In the genomic region with DNA sequence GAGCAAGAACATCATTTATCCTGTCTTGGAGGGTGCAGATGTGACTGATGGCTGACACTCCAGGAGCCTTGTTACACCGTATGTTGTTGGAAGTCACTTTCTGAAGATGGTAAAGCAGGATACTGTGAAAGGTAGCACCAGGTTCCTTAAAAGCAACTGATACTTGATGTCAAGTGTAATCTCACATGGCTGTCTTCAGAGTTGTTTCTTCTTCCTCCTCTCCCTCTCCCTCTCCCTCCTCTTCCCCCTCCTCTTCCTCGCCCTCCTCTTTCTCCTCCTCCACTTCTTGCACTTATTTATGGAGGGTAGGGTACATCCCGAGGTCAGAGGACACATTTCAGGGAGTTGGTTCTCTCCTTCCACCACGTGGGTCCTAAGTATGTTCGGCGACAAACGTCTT, we compare ENCODE assay signal across 11 mouse cellular contexts. TPM values are rescaled to one million over a fixed set of nuclear protein-coding genes. Genes with fewer than 3 reads are reported as not detected.
DNase-seq lines count a peak whose midpoint lies in the region; ATAC-seq and TF ChIP-seq lines count a peak whose summit lies in the region.
"Had no signal": no experiment of that assay in that cellular context is flagged by ENCODE, and none has a peak within 500 bp of the region (broad histone marks: within the 10 kb centered on the region; RNA-seq: fewer than 3 reads in every experiment).

No protein-coding gene starts in this region.

- 0 out of 2 replicates have a peak overlapping the region, but pooled peaks have one; percentile 27 for H3K27ac ChIP-seq in intestine, embryonic 15.5 days
- no peak overlapping the region for H3K27ac ChIP-seq in intestine, postnatal 0 days (ENCODE audit: low read depth, low read length)
- no peak overlapping the region for H3K27ac ChIP-seq in hindbrain, postnatal 0 days
- H3K27ac ChIP-seq in midbrain, embryonic 16.5 days (ENCODE audit: low read length), result peak overlapping the region; percentile 83
- H3K27ac ChIP-seq: limb, embryonic 10.5 days had no signal

- TF ChIP-seq CTCF in intestine, postnatal 0 days (IDR thresholded peaks at IDR 0.05; ENCODE audit: low read depth), result no peak
- TF ChIP-seq CTCF in hindbrain, postnatal 0 days (IDR thresholded peaks at IDR 0.05; ENCODE audit: low read depth), result no peak

- H3K27me3 ChIP-seq in intestine, embryonic 15.5 days (replicated peaks), result peaks cover 33% of the 10 kb centered on the region
- H3K27me3 ChIP-seq in intestine, postnatal 0 days (replicated peaks; ENCODE audit: control insufficient read depth, insufficient read depth, low read length), result peaks cover 24% of the 10 kb centered on the region
- no peaks in the 10 kb centered on the region for H3K27me3 ChIP-seq in hindbrain, postnatal 0 days (ENCODE audit: insufficient read depth, low read length)
- H3K27me3 ChIP-seq in midbrain, embryonic 16.5 days (ENCODE audit: control insufficient read depth, insufficient read depth, low read depth, low read length), result 0 out of 2 replicates have a peak, but pooled peaks cover 4% of the 10 kb centered on the region

- no peak for ATAC-seq in intestine, embryonic 15.5 days
- ATAC-seq in intestine, postnatal 0 days, result no peak
- ATAC-seq in hindbrain, postnatal 0 days, result no peak
- no peak for ATAC-seq in midbrain, embryonic 16.5 days
- ATAC-seq in megakaryocyte-erythroid progenitor cell, adult 5-6 weeks (replicated peaks; ENCODE audit: low FRiP score, low TSS enrichment, poor library complexity, severe bottlenecking), result no peak
- ATAC-seq: liver, postnatal 0 days had no signal

- peak; percentile 34 for DNase-seq in cerebellum, adult 9-11 months
- DNase-seq in cerebellum, postnatal 4 days (ENCODE audit: low spot score in 2 of 2), result no peak
- no peak for DNase-seq in hindbrain, postnatal 0 days (ENCODE audit: low spot score)
- DNase-seq in frontal cortex, postnatal 14 days (ENCODE audit: low spot score in 2 of 2), result no peak

- no peak overlapping the region for H3K9ac ChIP-seq in intestine, embryonic 15.5 days
- H3K9ac ChIP-seq in intestine, postnatal 0 days (ENCODE audit: low read depth, low read length), result no peak overlapping the region
- no peak overlapping the region for H3K9ac ChIP-seq in hindbrain, postnatal 0 days (replicated peaks; ENCODE audit: low read length)
- peak overlapping the region; percentile 77 for H3K9ac ChIP-seq in midbrain, embryonic 16.5 days (ENCODE audit: low read depth, low read length)
- H3K9ac ChIP-seq: liver, postnatal 0 days had no signal

- no peaks in the 10 kb centered on the region for H3K36me3 ChIP-seq in intestine, embryonic 15.5 days
- H3K36me3 ChIP-seq in intestine, postnatal 0 days (ENCODE audit: control insufficient read depth, insufficient read depth), result no peaks in the 10 kb centered on the region
- H3K36me3 ChIP-seq in hindbrain, postnatal 0 days (ENCODE audit: insufficient read depth, low read length), result no peaks in the 10 kb centered on the region
- H3K36me3 ChIP-seq in midbrain, embryonic 16.5 days (ENCODE audit: control insufficient read depth, insufficient read depth, low read length), result no peaks in the 10 kb centered on the region
- H3K36me3 ChIP-seq: limb, embryonic 10.5 days; midbrain, embryonic 12.5 days had no signal

- WGBS in intestine, embryonic 15.5 days, result 29% methylated on average over 7 of the region's 7 CpGs
- WGBS in intestine, postnatal 0 days, result 20% methylated on average over 7 of the region's 7 CpGs
- WGBS in hindbrain, postnatal 0 days, result 52% methylated on average over 7 of the region's 7 CpGs
- 56% methylated on average over 7 of the region's 7 CpGs for WGBS in midbrain, embryonic 16.5 days

- H3K9me3 ChIP-seq in intestine, embryonic 15.5 days, result no peaks in the 10 kb centered on the region
- no peaks in the 10 kb centered on the region for H3K9me3 ChIP-seq in intestine, postnatal 0 days (ENCODE audit: control insufficient read depth)
- no peaks in the 10 kb centered on the region for H3K9me3 ChIP-seq in hindbrain, postnatal 0 days (ENCODE audit: low read length)
- no peaks in the 10 kb centered on the region for H3K9me3 ChIP-seq in midbrain, embryonic 16.5 days (replicated peaks; ENCODE audit: control insufficient read depth, low read length, poor library complexity, severe bottlenecking)
- H3K9me3 ChIP-seq: limb, embryonic 10.5 days; midbrain, embryonic 12.5 days had no signal

- no peak overlapping the region for H3K4me3 ChIP-seq in intestine, embryonic 15.5 days (replicated peaks)
- no peak overlapping the region for H3K4me3 ChIP-seq in intestine, postnatal 0 days (ENCODE audit: low read depth, low read length)
- H3K4me3 ChIP-seq in hindbrain, postnatal 0 days (ENCODE audit: low read length), result no peak overlapping the region
- H3K4me3 ChIP-seq in midbrain, embryonic 16.5 days (ENCODE audit: low read depth, low read length), result no peak overlapping the region

- H3K4me2 ChIP-seq in intestine, embryonic 15.5 days (replicated peaks), result no peak overlapping the region
- no peak overlapping the region for H3K4me2 ChIP-seq in intestine, postnatal 0 days (replicated peaks; ENCODE audit: low read depth)
- H3K4me2 ChIP-seq in hindbrain, postnatal 0 days (ENCODE audit: low read depth, low read length), result peak overlapping the region; percentile 85
- H3K4me2 ChIP-seq in midbrain, embryonic 16.5 days (ENCODE audit: low read length), result peak overlapping the region; percentile 94

- H3K4me1 ChIP-seq in intestine, embryonic 15.5 days (replicated peaks), result peaks cover 35% of the 10 kb centered on the region
- peaks cover 8% of the 10 kb centered on the region for H3K4me1 ChIP-seq in intestine, postnatal 0 days (replicated peaks; ENCODE audit: control insufficient read depth, insufficient read depth, low read length)
- 0 out of 2 replicates have a peak, but pooled peaks cover 3% of the 10 kb centered on the region for H3K4me1 ChIP-seq in hindbrain, postnatal 0 days (ENCODE audit: insufficient read depth, low read length)
- H3K4me1 ChIP-seq in midbrain, embryonic 16.5 days (ENCODE audit: control insufficient read depth, insufficient read depth, low read length), result peaks cover 16% of the 10 kb centered on the region

RNA-seq across cellular contexts. Expression of a gene that starts 1.3 kb away (rescaled TPM):
- polyA plus RNA-seq in intestine, embryonic 15.5 days (2015; fragmentation: Nextera tagmentation; extraction: Ambion mirVana), result 9.5 and 9.7 TPM in 2 replicates
- polyA plus RNA-seq in intestine, postnatal 0 days (2015; fragmentation: Nextera tagmentation; extraction: Ambion mirVana), result 8.9 and 9.6 TPM in 2 replicates
- 210 and 219 TPM in 2 replicates for total RNA-seq in hindbrain, postnatal 0 days (2014; rRNA removed)
- 151 and 157 TPM in 2 replicates for polyA plus RNA-seq in hindbrain, postnatal 0 days (2015; fragmentation: Nextera tagmentation; extraction: Ambion mirVana)
- 46.5 and 65.9 TPM in 2 replicates for polyA plus RNA-seq in midbrain, embryonic 16.5 days (2015; fragmentation: Nextera tagmentation; extraction: Ambion mirVana)
- total RNA-seq in megakaryocyte-erythroid progenitor cell, adult 5-6 weeks (2014; fragmentation: Nextera tagmentation), result 20.4 and 22.8 TPM in 2 replicates
- 3.0 and 6.4 TPM in 2 replicates for total RNA-seq in megakaryocyte-erythroid progenitor cell, adult 5-6 weeks (2017)

RNA-seq across cellular contexts. Expression of a gene that starts 8.4 kb away (rescaled TPM):
- 7.8 and 8.5 TPM in 2 replicates for polyA plus RNA-seq in intestine, embryonic 15.5 days (2015; fragmentation: Nextera tagmentation; extraction: Ambion mirVana)
- 10.4 and 11.0 TPM in 2 replicates for polyA plus RNA-seq in intestine, postnatal 0 days (2015; fragmentation: Nextera tagmentation; extraction: Ambion mirVana)
- 35.5 TPM in 2 replicates for total RNA-seq in hindbrain, postnatal 0 days (2014; rRNA removed)
- polyA plus RNA-seq in hindbrain, postnatal 0 days (2015; fragmentation: Nextera tagmentation; extraction: Ambion mirVana), result 32.1 and 33.3 TPM in 2 replicates
- 18.4 and 20.9 TPM in 2 replicates for polyA plus RNA-seq in midbrain, embryonic 16.5 days (2015; fragmentation: Nextera tagmentation; extraction: Ambion mirVana)
- 9.0 and 11.4 TPM in 2 replicates for total RNA-seq in megakaryocyte-erythroid progenitor cell, adult 5-6 weeks (2014; fragmentation: Nextera tagmentation)
- total RNA-seq in megakaryocyte-erythroid progenitor cell, adult 5-6 weeks (2017), result 5.2 and 6.0 TPM in 2 replicates

RNA-seq across cellular contexts. Expression of a gene that starts 21.5 kb away (rescaled TPM):
- polyA plus RNA-seq in intestine, embryonic 15.5 days (2015; fragmentation: Nextera tagmentation; extraction: Ambion mirVana), result 117 and 120 TPM in 2 replicates
- polyA plus RNA-seq in intestine, postnatal 0 days (2015; fragmentation: Nextera tagmentation; extraction: Ambion mirVana), result 31.3 and 32.2 TPM in 2 replicates
- 82.9 and 98.9 TPM in 2 replicates for total RNA-seq in hindbrain, postnatal 0 days (2014; rRNA removed)
- 55.5 and 57.0 TPM in 2 replicates for polyA plus RNA-seq in hindbrain, postnatal 0 days (2015; fragmentation: Nextera tagmentation; extraction: Ambion mirVana)
- polyA plus RNA-seq in midbrain, embryonic 16.5 days (2015; fragmentation: Nextera tagmentation; extraction: Ambion mirVana), result 97.2 and 103 TPM in 2 replicates
- total RNA-seq in megakaryocyte-erythroid progenitor cell, adult 5-6 weeks (2014; fragmentation: Nextera tagmentation), result 308 and 381 TPM in 2 replicates
- total RNA-seq in megakaryocyte-erythroid progenitor cell, adult 5-6 weeks (2017), result 409 and 443 TPM in 2 replicates

RNA-seq across cellular contexts. Expression of a gene that starts 28.2 kb away (rescaled TPM):
- polyA plus RNA-seq in intestine, embryonic 15.5 days (2015; fragmentation: Nextera tagmentation; extraction: Ambion mirVana), result 63.9 and 64.8 TPM in 2 replicates
- polyA plus RNA-seq in intestine, postnatal 0 days (2015; fragmentation: Nextera tagmentation; extraction: Ambion mirVana), result 23.8 and 24.8 TPM in 2 replicates
- total RNA-seq in hindbrain, postnatal 0 days (2014; rRNA removed), result 14.3 and 15.0 TPM in 2 replicates
- polyA plus RNA-seq in hindbrain, postnatal 0 days (2015; fragmentation: Nextera tagmentation; extraction: Ambion mirVana), result 13.9 and 15.5 TPM in 2 replicates
- 13.1 TPM in 2 replicates for polyA plus RNA-seq in midbrain, embryonic 16.5 days (2015; fragmentation: Nextera tagmentation; extraction: Ambion mirVana)
- 21.8 and 27.9 TPM in 2 replicates for total RNA-seq in megakaryocyte-erythroid progenitor cell, adult 5-6 weeks (2014; fragmentation: Nextera tagmentation)
- total RNA-seq in megakaryocyte-erythroid progenitor cell, adult 5-6 weeks (2017), result 19.6 and 29.9 TPM in 2 replicates

RNA-seq across cellular contexts. Expression of a gene that starts 47.4 kb away (rescaled TPM):
- polyA plus RNA-seq in intestine, embryonic 15.5 days (2015; fragmentation: Nextera tagmentation; extraction: Ambion mirVana), result 14.3 and 15.9 TPM in 2 replicates
- polyA plus RNA-seq in intestine, postnatal 0 days (2015; fragmentation: Nextera tagmentation; extraction: Ambion mirVana), result 11.8 and 13.4 TPM in 2 replicates
- 32.6 and 41.3 TPM in 2 replicates for total RNA-seq in hindbrain, postnatal 0 days (2014; rRNA removed)
- 27.3 and 27.6 TPM in 2 replicates for polyA plus RNA-seq in hindbrain, postnatal 0 days (2015; fragmentation: Nextera tagmentation; extraction: Ambion mirVana)
- polyA plus RNA-seq in midbrain, embryonic 16.5 days (2015; fragmentation: Nextera tagmentation; extraction: Ambion mirVana), result 26.8 and 27.3 TPM in 2 replicates
- 2.2 and 3.0 TPM in 2 replicates for total RNA-seq in megakaryocyte-erythroid progenitor cell, adult 5-6 weeks (2014; fragmentation: Nextera tagmentation)
- total RNA-seq in megakaryocyte-erythroid progenitor cell, adult 5-6 weeks (2017), result 1.1 and 3.3 TPM in 2 replicates

Comparison
In these comparisons a context has a peak if more than half of its experiments do, and no peak if none do; other contexts are left out.
1. H3K27ac ChIP-seq: peak in intestine, embryonic 15.5 days (single experiment) and midbrain, embryonic 16.5 days (single experiment); none in intestine, postnatal 0 days (single experiment) and hindbrain, postnatal 0 days (single experiment).
2. H3K4me2 ChIP-seq: peak in hindbrain, postnatal 0 days (single experiment) and midbrain, embryonic 16.5 days (single experiment); none in intestine, embryonic 15.5 days (single experiment) and intestine, postnatal 0 days (single experiment).